Mouse (Mus musculus) forebrain, embryonic 14.5 days (tissue): Measurements from ENCODE around the gene Rsu1. TPM values are rescaled to one million over a fixed set of nuclear protein-coding genes. Genes with fewer than 3 reads are reported as not detected.

Experiments used
- ATAC-seq: fragments of 200-750 bp; cut with Nextera tagmentation; 2 replicates; pipeline ENCODE4 v1.8.0; 2017; ENCODE audit warnings: mild to moderate bottlenecking, moderate library complexity
- DNase-seq: peaks from one replicate; pipeline ENCODE4 v3.0.0-alpha.2; 2015; ENCODE audit warnings: low spot score
- H3K27ac ChIP-seq: fragments of 300-500 bp; sonication (generic); 2 replicates; pipeline ENCODE4 v1.5.1; 2014; ENCODE audit warnings: low read depth, mild to moderate bottlenecking, control low read depth, low read length, moderate library complexity
- H3K27me3 ChIP-seq: fragments of 300-500 bp; sonication (generic); replicated peaks from 2 replicates; pipeline ENCODE4 v1.6.1; 2014; ENCODE audit warnings: low read length, control low read depth, mixed read lengths; ENCODE audit not compliant: control insufficient read depth, insufficient read depth
- H3K36me3 ChIP-seq: fragments of 300-500 bp; sonication (generic); 2 replicates; pipeline ENCODE4 v1.6.1; 2014; ENCODE audit warnings: low read length, control low read depth; ENCODE audit not compliant: control insufficient read depth, insufficient read depth
- H3K4me1 ChIP-seq: fragments of 300-500 bp; sonication (generic); 2 replicates; pipeline ENCODE4 v1.6.1; 2014; ENCODE audit warnings: antibody characterized with exemption, low read length, control low read depth; ENCODE audit not compliant: control insufficient read depth, insufficient read depth
- H3K4me2 ChIP-seq: fragments of 300-500 bp; sonication (generic); 2 replicates; pipeline ENCODE4 v1.6.1; 2014; ENCODE audit warnings: mild to moderate bottlenecking, control low read depth, low read length
- H3K4me3 ChIP-seq: fragments of 300-500 bp; sonication (generic); 2 replicates; pipeline ENCODE4 v1.5.1; 2014; ENCODE audit warnings: low read depth, low read length, control low read depth
- H3K9ac ChIP-seq: fragments of 300-500 bp; sonication (generic); 2 replicates; pipeline ENCODE4 v1.6.1; 2014; ENCODE audit warnings: mild to moderate bottlenecking, low read length, control low read depth, moderate library complexity
- H3K9me3 ChIP-seq: fragments of 300-500 bp; sonication (generic); replicated peaks from 2 replicates; pipeline ENCODE4 v1.6.1; 2016; ENCODE audit warnings: low read length, control low read depth, mixed read lengths; ENCODE audit not compliant: control insufficient read depth
- WGBS: fragments of 180-500 bp; shearing (Covaris S2); extraction: QIAGEN DNeasy Blood & Tissue Kit; methylation state at CpG from one replicate; pipeline ENCODE4 v1.1.7; 2014; 5-methylcytosine and 5-hydroxymethylcytosine counted together
- polyA plus RNA-seq: library from polyadenylated mRNA; unstranded; fragments of >200 nt; fragmentation: Nextera tagmentation; extraction: Ambion mirVana; gene quantifications from 2 replicates; pipeline ENCODE4 v1.2.1, GENCODE M21; 2014

Gene Rsu1
- polyA plus RNA-seq, 1 experiment from 2014 or later = 57.2 TPM

GRCm38 (mm10) chr2:13268681-13269293 lies 2.4 kb downstream of the Rsu1 start:
- no peaks in the 10 kb centered on the region for H3K36me3 ChIP-seq
- no peak overlapping the region for H3K9ac ChIP-seq
- DNase-seq (no peak), ATAC-seq (no peak)
- H3K27ac ChIP-seq = no peak overlapping the region
- H3K4me1 ChIP-seq = peaks cover 7% of the 10 kb centered on the region; the same call in 1 of the 2 replicates
- H3K9me3 ChIP-seq = no peaks in the 10 kb centered on the region
- H3K27me3 ChIP-seq = no peaks in the 10 kb centered on the region
- H3K4me3 ChIP-seq = no peak overlapping the region
- 94% methylated on average over 4 of the region's 4 CpGs for WGBS
- no peak overlapping the region for H3K4me2 ChIP-seq

GRCm38 (mm10) chr2:13264875-13265274 lies 6.3 kb downstream of the Rsu1 start:
- H3K4me2 ChIP-seq = no peak overlapping the region
- no peaks in the 10 kb centered on the region for H3K9me3 ChIP-seq
- no peak overlapping the region for H3K9ac ChIP-seq
- 40% methylated on average over 4 of the region's 4 CpGs for WGBS
- no peak overlapping the region for H3K4me3 ChIP-seq
- H3K36me3 ChIP-seq = no peaks in the 10 kb centered on the region
- ATAC-seq = peak; percentile 81
- no peak overlapping the region for H3K27ac ChIP-seq
- DNase-seq = peak; percentile 85
- no peaks in the 10 kb centered on the region for H3K4me1 ChIP-seq
- no peaks in the 10 kb centered on the region for H3K27me3 ChIP-seq

DNA sequence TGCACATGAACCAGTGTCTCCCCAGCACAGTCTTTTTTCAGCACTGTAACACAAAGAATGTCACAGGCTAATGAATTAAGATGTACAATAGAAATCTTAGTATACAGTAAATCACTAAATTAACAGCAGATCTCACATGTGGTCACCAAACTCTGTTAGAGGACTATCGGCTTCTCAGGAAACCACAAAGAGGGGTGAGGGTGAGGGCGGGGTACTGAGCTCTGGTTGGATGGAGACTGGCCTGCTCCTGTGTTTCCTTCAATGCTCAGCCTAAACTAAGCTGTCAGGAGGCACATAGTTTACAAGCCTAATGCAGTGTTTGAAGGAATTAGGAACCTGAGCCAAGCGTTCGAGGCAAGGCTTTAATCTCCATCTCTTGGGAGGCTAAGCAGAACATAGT lies 8.1 kb downstream of the Rsu1 start:
- no peak overlapping the region for H3K9ac ChIP-seq
- ATAC-seq (no peak), DNase-seq (no peak)
- H3K4me2 ChIP-seq = no peak overlapping the region
- no peaks in the 10 kb centered on the region for H3K27me3 ChIP-seq
- no peaks in the 10 kb centered on the region for H3K9me3 ChIP-seq
- H3K27ac ChIP-seq = no peak overlapping the region
- no peak overlapping the region for H3K4me3 ChIP-seq
- no peaks in the 10 kb centered on the region for H3K36me3 ChIP-seq
- WGBS = 78% methylated on average over 4 of the region's 4 CpGs
- H3K4me1 ChIP-seq = no peaks in the 10 kb centered on the region

- Histone ChIP-seq H3K36me3 (no peaks in the 10 kb centered on the region), H3K9me3 (0 out of 2 replicates have a peak, but pooled peaks cover 4% of the 10 kb centered on the region), H3K9ac (no peak overlapping the region), H3K27me3 (no peaks in the 10 kb centered on the region), H3K4me1 (no peaks in the 10 kb centered on the region), H3K27ac (no peak overlapping the region), H3K4me3 (no peak overlapping the region), H3K4me2 (no peak overlapping the region)
- 86% methylated on average over 2 of the region's 2 CpGs for WGBS
- ATAC-seq (no peak), DNase-seq (no peak)
Observed at GRCm38 (mm10) chr2:13258606-13259005, 12.6 kb downstream of the Rsu1 start.

- ATAC-seq (no peak), DNase-seq (no peak)
- Histone ChIP-seq H3K9ac (no peak overlapping the region), H3K36me3 (no peaks in the 10 kb centered on the region), H3K27me3 (no peaks in the 10 kb centered on the region), H3K4me2 (no peak overlapping the region), H3K4me3 (no peak overlapping the region), H3K4me1 (peaks cover 4% of the 10 kb centered on the region; the same call in 1 of the 2 replicates), H3K27ac (no peak overlapping the region), H3K9me3 (no peaks in the 10 kb centered on the region)
- WGBS = 34% methylated on average over 9 of the region's 9 CpGs
Observed at GRCm38 (mm10) chr2:13240711-13241110, 30.5 kb downstream of the Rsu1 start.

DNA sequence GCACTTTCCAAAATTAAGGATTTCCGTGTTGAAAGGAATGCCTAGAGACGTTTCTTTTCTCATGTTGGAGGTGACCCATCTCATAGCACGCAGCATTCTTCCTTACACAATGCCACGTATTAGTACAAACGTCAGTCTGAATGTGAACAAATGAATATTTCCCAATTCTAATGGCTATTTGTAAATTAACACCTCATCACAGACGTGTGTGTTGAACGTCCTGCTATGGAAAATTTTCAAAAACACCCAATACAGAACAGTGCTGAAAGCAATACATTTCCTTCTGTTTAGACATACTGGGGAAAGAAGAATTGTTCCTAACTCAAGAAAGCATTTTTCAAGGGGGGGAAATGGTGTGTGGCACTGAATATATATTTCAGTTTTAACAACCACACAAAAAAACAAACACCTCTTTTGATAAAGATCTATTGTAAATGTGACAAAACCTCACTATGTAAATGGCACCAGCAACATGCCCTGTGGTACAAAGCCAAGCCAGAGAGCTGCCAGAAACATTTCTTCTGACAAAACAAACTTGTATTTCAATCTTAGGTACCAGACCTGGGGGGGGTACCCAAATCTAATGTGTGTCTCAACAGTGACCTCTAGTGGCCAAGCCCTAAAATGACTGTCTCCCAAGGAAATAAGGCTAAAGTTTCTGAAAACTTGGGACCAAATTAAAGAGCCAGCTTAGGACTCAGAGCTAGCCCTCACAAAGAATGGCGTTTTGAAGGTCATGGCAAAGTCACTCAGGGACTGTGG lies 33.9 kb downstream of the Rsu1 start:
- H3K36me3 ChIP-seq = no peaks in the 10 kb centered on the region
- no peak overlapping the region for H3K9ac ChIP-seq
- no peak overlapping the region for H3K4me3 ChIP-seq
- no peak overlapping the region for H3K4me2 ChIP-seq
- H3K4me1 ChIP-seq = peaks cover 4% of the 10 kb centered on the region; the same call in 1 of the 2 replicates
- ATAC-seq = peak; percentile 57; the same call in 1 of the 2 replicates
- H3K9me3 ChIP-seq = no peaks in the 10 kb centered on the region
- peak; percentile 89 for DNase-seq
- no peaks in the 10 kb centered on the region for H3K27me3 ChIP-seq
- H3K27ac ChIP-seq = no peak overlapping the region
- 61% methylated on average over 8 of the region's 8 CpGs for WGBS

GRCm38 (mm10) chr2:13235696-13236095 lies 35.5 kb downstream of the Rsu1 start:
- WGBS = 76% methylated on average over 5 of the region's 5 CpGs
- no peaks in the 10 kb centered on the region for H3K27me3 ChIP-seq
- no peak overlapping the region for H3K4me3 ChIP-seq
- H3K4me1 ChIP-seq = peaks cover 4% of the 10 kb centered on the region; the same call in 1 of the 2 replicates
- no peaks in the 10 kb centered on the region for H3K36me3 ChIP-seq
- no peak overlapping the region for H3K9ac ChIP-seq
- no peak overlapping the region for H3K4me2 ChIP-seq
- no peak overlapping the region for H3K27ac ChIP-seq
- no peak for ATAC-seq
- no peaks in the 10 kb centered on the region for H3K9me3 ChIP-seq
- no peak for DNase-seq

- 92% methylated on average over 10 of the region's 10 CpGs for WGBS
Observed at GRCm38 (mm10) chr2:13234796-13235195, 36.4 kb downstream of the Rsu1 start.

GRCm38 (mm10) chr2:13233902-13234301 lies 37.3 kb downstream of the Rsu1 start:
- WGBS = 66% methylated on average over 7 of the region's 7 CpGs
- DNase-seq = no peak
- no peaks in the 10 kb centered on the region for H3K27me3 ChIP-seq

More at GRCm38 (mm10) chr2:13234796-13235195, 36.4 kb downstream of the Rsu1 start:
- no peaks in the 10 kb centered on the region; the same call in 1 of the 2 replicates for H3K4me1 ChIP-seq
- no peak for DNase-seq
- H3K9me3 ChIP-seq = no peaks in the 10 kb centered on the region
- H3K4me3 ChIP-seq = no peak overlapping the region
- no peak overlapping the region for H3K4me2 ChIP-seq
- H3K27me3 ChIP-seq = no peaks in the 10 kb centered on the region
- no peak overlapping the region for H3K9ac ChIP-seq
- no peak overlapping the region for H3K27ac ChIP-seq
- no peak for ATAC-seq
- H3K36me3 ChIP-seq = no peaks in the 10 kb centered on the region

More at GRCm38 (mm10) chr2:13233902-13234301, 37.3 kb downstream of the Rsu1 start:
- H3K36me3 ChIP-seq = no peaks in the 10 kb centered on the region
- no peak overlapping the region for H3K4me2 ChIP-seq
- no peaks in the 10 kb centered on the region for H3K9me3 ChIP-seq
- H3K4me1 ChIP-seq = no peaks in the 10 kb centered on the region
- no peak overlapping the region for H3K27ac ChIP-seq
- no peak overlapping the region for H3K4me3 ChIP-seq
- H3K9ac ChIP-seq = no peak overlapping the region
- ATAC-seq = no peak
